Mouse (Mus musculus) central nervous system, embryonic 14 days (tissue): ENCODE results near the gene Atp5f1. TPM values are rescaled to one million over a fixed set of nuclear protein-coding genes. Genes with fewer than 3 reads are reported as not detected.

Experiments
- polyA plus RNA-seq: library from polyadenylated mRNA; depleted of rRNA; stranded (reverse); fragments of >200 nt; gene quantifications from 2 replicates; pipeline ENCODE4 v1.2.3, GENCODE M21; 2012; rRNA removed

The Atp5f1 gene
- 306 and 320 TPM in 2 replicates for polyA plus RNA-seq

DNA sequence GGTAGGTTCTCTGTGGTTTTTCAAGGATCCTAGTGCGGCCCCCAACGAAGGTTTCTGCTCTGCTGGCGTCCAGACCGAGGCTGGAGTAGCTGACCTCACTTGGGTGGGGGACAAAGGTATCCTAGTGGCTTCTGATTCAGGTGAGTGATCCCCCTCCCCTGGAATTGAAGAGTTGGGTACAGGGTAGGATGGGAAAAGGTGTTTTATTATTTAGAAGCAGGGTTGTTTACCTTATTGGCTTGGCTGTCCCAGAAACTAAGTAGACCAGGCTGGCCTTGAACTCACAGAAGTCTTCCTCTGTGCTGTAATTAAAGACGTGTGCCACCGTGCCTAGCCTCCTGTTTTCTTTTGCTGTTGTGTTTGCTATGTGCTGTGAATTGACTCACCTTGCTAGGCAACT lies at the start of gene Atp5f1:
TSS of gene Atp5f1 (minus strand) at position 101 of the 400 bp plus-strand sequence.

DNA sequence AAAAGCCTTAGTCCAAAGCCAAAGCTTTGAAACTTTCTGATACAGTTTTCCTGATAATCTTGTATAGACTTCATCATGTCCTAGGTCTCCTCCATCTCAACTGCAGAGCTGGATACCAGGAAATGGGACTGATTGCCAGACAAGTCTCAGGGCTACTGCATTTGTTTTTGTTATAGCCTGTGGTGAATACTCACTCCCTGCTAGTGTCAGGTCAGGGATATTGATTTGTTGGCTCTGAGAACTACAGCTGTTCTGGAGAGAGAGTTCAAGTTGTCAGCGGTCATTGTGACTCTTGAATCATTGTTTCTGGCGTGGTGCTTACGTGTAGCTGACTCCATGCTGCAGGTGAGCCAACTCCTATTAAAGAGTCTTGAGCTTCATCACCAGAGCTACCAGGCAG lies 13.5 kb upstream of the Atp5f1 start, which contains the start of gene Ovgp1:
TSS of gene Ovgp1 (plus strand) at position 301 of the 400 bp plus-strand sequence.

DNA sequence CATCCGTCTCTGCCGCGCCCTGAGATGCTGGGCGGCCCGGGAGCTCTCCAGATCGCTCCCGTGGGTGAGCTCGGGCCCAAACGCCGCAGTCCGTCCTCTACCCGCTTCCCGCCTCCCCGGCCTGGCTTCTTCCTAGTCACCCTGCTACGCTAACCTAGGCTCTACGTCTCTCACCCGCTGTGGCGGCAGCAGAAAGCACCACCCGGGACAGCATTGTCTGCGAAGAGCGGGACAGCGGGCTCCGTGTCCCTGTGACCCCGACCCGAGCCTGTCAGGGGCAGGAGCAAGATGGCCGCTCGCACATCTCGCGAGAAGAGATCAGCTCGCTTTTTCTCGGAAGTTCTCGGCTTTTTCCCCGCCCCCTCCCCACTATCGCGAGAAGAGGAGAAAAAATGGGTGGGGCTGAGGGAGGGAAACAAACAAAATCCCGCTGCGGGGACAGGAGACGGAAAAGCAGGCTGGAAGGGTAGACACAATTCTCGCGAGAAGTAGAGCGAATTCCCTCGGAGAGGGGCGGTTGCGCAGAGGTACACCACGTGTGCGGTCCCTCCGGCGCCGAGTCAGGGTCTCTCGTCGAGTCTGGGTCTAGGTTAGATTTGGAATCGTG lies 822 bp downstream of the Atp5f1 start, which contains the start of gene Wdr77:
TSS of gene Wdr77 (plus strand) at position 396 of the 607 bp plus-strand sequence.

DNA sequence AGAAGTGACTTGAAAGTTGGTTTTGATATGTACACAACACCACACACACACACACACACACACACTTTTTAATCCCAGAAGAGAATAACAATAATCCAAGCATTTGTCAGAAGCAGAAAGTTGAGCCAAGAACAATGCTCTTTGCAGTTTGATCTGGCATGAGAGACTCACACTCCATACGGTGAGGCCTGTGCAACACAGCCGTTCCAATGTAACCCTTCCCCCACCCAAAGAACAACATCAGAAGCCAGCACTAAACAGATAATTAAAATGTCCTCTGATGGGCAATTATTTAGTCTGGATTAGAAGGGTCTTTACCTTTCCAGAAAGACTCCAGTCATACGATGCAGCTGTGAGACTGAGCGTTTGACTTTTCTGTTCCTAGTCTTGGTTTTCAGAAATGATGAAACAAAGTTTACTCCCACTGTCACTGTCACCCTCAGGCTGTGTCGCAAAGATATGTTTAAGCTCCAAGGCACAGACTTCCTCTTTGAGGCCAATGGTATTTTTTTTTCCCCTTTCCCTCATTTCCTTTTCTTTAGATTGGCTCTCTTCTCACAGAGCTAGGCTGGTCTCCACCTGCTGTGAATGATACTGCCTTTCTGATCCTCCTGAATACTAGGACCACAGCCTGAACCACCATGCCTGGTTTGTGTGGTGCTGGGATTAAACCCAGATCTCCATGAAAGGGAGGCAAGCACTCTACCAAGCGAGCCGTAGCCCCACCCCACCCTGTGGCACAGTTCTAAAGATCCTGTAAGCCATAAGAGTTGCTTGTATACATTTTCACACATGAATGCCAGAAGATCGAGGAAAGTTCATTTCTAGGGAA lies 27.4 kb downstream of the Atp5f1 start, which contains the start of gene I830077J02Rik:
TSS of gene I830077J02Rik (minus strand) at position 425 of the 832 bp plus-strand sequence.

Other genes starting within 250 kb of the Atp5f1 start
- 42.0 and 45.6 TPM in 2 replicates for gene Rap1a, start 158.8 kb downstream of the Atp5f1 start, polyA plus RNA-seq
- 0.22 and 0.30 TPM in 2 replicates for gene Adora3, start 89.2 kb downstream of the Atp5f1 start, polyA plus RNA-seq
- 0.16 TPM in 1 of 2 replicates, not detected in the other for gene Tmigd3, start 89.2 kb downstream of the Atp5f1 start, polyA plus RNA-seq
- gene I830077J02Rik, start 27.4 kb downstream of the Atp5f1 start, polyA plus RNA-seq, result 0.50 and 0.61 TPM in 2 replicates
- gene Wdr77, start 730 bp downstream of the Atp5f1 start, polyA plus RNA-seq, result 65.3 and 74.5 TPM in 2 replicates
- 13.5 and 14.0 TPM in 2 replicates for gene Ovgp1, start 13.6 kb upstream of the Atp5f1 start, polyA plus RNA-seq
- gene Pifo, start 54.5 kb upstream of the Atp5f1 start, polyA plus RNA-seq, result 3.2 and 4.1 TPM in 2 replicates
- gene Chil5, start 72.7 kb upstream of the Atp5f1 start, polyA plus RNA-seq, result not detected in 2 replicates
- gene Chia1, start 153.1 kb upstream of the Atp5f1 start, polyA plus RNA-seq, result 1.2 and 1.3 TPM in 2 replicates
- gene Chil3, start 207.5 kb upstream of the Atp5f1 start, polyA plus RNA-seq, result not detected in 2 replicates